Mouse (Mus musculus) intestine, embryonic 15.5 days (tissue): Measurements from ENCODE around the gene Lrpap1. TPM values are rescaled to one million over a fixed set of nuclear protein-coding genes. Genes with fewer than 3 reads are reported as not detected.

Experiments
- ATAC-seq: fragments of 200-750 bp; cut with Nextera tagmentation; 2 replicates; pipeline ENCODE4 v1.8.0; 2017; ENCODE audit warnings: moderate TSS enrichment, moderate library complexity
- H3K27ac ChIP-seq: fragments of 300-500 bp; sonication (generic); 2 replicates; pipeline ENCODE4 v1.5.1; 2015; ENCODE audit warnings: mild to moderate bottlenecking, inconsistent platforms
- H3K27me3 ChIP-seq: fragments of 300-500 bp; sonication (generic); replicated peaks from 2 replicates; pipeline ENCODE4 v1.6.1; 2015; ENCODE audit warnings: inconsistent platforms
- H3K36me3 ChIP-seq: fragments of 300-500 bp; sonication (generic); 2 replicates; pipeline ENCODE4 v1.6.1; 2015; ENCODE audit warnings: inconsistent platforms
- H3K4me1 ChIP-seq: fragments of 300-500 bp; sonication (generic); replicated peaks from 2 replicates; pipeline ENCODE4 v1.6.1; 2015; ENCODE audit warnings: inconsistent platforms
- H3K4me2 ChIP-seq: fragments of 300-500 bp; sonication (generic); replicated peaks from 2 replicates; pipeline ENCODE4 v1.6.1; 2015; ENCODE audit warnings: mild to moderate bottlenecking, inconsistent platforms
- H3K4me3 ChIP-seq: fragments of 300-500 bp; sonication (generic); replicated peaks from 2 replicates; pipeline ENCODE4 v1.5.1; 2015; ENCODE audit warnings: inconsistent platforms
- H3K9ac ChIP-seq: fragments of 300-500 bp; sonication (generic); 2 replicates; pipeline ENCODE4 v1.6.1; 2015; ENCODE audit warnings: inconsistent platforms
- H3K9me3 ChIP-seq: fragments of 300-500 bp; sonication (generic); 2 replicates; pipeline ENCODE4 v1.6.1; 2016; ENCODE audit warnings: inconsistent platforms
- WGBS: fragments of 180-500 bp; shearing (Covaris S2); methylation state at CpG from one replicate; pipeline ENCODE4 v1.1.7; 2015; 5-methylcytosine and 5-hydroxymethylcytosine counted together
- polyA plus RNA-seq: library from polyadenylated mRNA; unstranded; fragments of >200 nt; fragmentation: Nextera tagmentation; extraction: Ambion mirVana; gene quantifications from 2 replicates; pipeline ENCODE4 v1.2.1, GENCODE M21; 2015

Lrpap1 gene
- polyA plus RNA-seq, 1 experiment from 2014 or later, result 90.3 TPM

DNA sequence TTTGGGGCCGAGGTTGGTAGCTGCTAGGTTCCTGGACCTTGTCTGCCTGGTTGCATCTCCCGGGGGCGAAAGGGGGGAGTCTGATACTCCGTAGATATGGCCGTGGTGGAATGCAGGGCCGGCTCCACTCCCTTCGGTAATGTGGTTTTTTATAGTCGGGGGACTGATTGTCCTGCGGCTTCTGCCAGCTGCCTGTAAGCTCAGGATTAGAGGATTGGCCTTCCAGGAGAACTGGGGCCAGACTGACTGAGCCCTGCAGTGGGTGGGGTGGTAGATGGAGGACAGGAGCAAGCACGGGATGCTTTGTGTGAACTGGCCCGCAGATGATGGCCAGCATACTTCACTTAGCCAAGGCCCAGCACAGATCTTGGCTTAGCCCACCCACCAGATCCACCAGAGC is 32.3 kb downstream of the Lrpap1 start:
- Histone ChIP-seq H3K27ac (no peak overlapping the region), H3K4me2 (no peak overlapping the region), H3K9me3 (no peaks in the 10 kb centered on the region), H3K4me1 (no peaks in the 10 kb centered on the region), H3K36me3 (no peaks in the 10 kb centered on the region), H3K4me3 (no peak overlapping the region), H3K27me3 (no peaks in the 10 kb centered on the region), H3K9ac (no peak overlapping the region)
- no peak for ATAC-seq
- WGBS, result 77% methylated on average over 11 of the region's 11 CpGs

DNA sequence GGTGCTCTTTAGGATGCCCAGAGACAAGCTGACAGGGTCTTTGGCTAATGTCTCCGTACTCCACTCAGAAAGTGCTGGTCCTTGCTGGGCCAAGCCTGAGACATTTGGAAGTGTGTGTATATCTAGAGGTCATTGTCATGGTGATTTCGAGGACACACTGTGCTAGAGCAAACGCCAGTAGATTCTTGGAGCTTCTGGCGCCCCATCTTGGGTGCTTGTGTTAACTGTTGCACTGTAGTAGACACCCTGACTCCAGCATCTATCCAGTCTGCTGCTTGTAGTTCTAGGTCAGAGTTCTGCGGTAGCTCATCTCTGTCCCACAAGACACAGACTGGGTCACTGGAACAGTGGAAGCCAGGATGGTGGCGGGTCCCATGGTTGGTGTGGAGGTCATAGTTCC is 33.7 kb downstream of the Lrpap1 start:
- H3K9ac ChIP-seq, result no peak overlapping the region
- no peak overlapping the region for H3K4me2 ChIP-seq
- no peak overlapping the region for H3K27ac ChIP-seq
- H3K4me1 ChIP-seq, result no peaks in the 10 kb centered on the region
- no peaks in the 10 kb centered on the region for H3K27me3 ChIP-seq
- H3K9me3 ChIP-seq, result no peaks in the 10 kb centered on the region
- ATAC-seq, result no peak
- no peaks in the 10 kb centered on the region for H3K36me3 ChIP-seq
- no peak overlapping the region for H3K4me3 ChIP-seq
- WGBS, result 87% methylated on average over 6 of the region's 6 CpGs

DNA sequence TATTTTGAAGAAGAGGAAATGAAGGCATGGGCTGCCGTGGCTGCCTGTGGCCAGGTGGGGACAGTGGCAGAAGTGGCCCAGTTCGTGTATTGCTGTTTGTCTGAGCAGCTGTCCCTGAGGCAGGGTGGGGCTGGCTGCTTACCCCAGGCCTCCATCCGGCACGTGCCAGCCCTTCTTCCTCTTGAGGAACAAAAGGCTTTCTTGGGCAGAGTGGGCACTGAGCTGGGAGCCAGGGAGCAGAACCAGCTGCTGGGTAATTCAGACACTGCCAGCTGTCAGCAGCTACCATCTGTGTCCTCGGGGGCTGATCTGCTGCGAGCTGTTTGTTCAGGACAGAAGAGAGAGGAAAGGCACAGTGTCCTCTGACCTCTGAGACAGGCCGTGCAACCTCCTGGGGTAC is 34.6 kb downstream of the Lrpap1 start:
- no peak overlapping the region for H3K4me2 ChIP-seq
- no peak overlapping the region for H3K9ac ChIP-seq
- H3K27me3 ChIP-seq, result no peaks in the 10 kb centered on the region
- no peak overlapping the region for H3K4me3 ChIP-seq
- 66% methylated on average over 7 of the region's 7 CpGs for WGBS
- no peaks in the 10 kb centered on the region for H3K9me3 ChIP-seq
- H3K27ac ChIP-seq, result no peak overlapping the region
- H3K4me1 ChIP-seq, result no peaks in the 10 kb centered on the region
- H3K36me3 ChIP-seq, result no peaks in the 10 kb centered on the region
- ATAC-seq, result no peak

DNA sequence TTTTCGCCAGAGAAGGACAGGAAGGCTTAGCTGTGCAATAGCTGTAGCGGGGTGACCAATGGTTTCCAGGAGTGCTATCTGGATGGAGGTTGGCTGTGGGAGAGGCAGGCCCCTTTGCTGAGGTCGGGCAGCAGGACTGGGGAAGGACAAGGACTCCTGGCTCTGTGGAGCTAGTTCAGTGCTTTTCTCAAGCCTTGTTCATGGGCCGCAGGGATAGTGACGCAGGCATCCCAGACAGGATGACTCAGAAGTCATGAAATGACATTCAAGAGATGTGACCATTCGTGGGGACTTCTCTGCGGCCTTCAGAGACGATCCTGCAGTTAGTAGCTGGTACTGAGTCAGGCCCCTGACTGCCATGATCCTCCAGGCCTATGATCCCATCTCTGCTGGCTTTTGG is 35.3 kb downstream of the Lrpap1 start:
- 79% methylated on average over 8 of the region's 8 CpGs for WGBS
- no peak for ATAC-seq
- Histone ChIP-seq H3K27me3 (no peaks in the 10 kb centered on the region), H3K4me2 (no peak overlapping the region), H3K4me3 (no peak overlapping the region), H3K27ac (no peak overlapping the region), H3K4me1 (no peaks in the 10 kb centered on the region), H3K9ac (no peak overlapping the region), H3K36me3 (no peaks in the 10 kb centered on the region), H3K9me3 (no peaks in the 10 kb centered on the region)

DNA sequence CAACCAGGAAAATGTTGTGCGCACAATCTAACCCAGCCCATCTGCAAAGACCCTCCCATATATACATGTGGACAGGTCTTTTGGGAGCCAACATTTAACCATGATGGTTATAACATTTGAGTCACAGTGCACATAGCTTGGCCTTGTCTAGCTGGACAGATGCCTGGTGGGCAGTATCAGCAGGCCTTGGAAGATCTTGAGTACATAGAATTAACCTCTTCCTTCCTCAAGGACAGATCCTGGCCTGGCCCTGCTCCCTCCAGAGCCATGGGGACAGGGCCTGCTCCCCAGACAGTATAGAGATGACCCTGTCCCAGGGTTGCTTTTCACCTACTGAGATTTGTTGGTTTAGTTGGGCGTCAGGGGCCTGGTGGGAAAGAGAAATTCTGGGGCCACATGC is 35.7 kb downstream of the Lrpap1 start:
- no peaks in the 10 kb centered on the region for H3K4me1 ChIP-seq
- no peak overlapping the region for H3K27ac ChIP-seq
- H3K36me3 ChIP-seq, result no peaks in the 10 kb centered on the region
- no peak for ATAC-seq
- no peak overlapping the region for H3K9ac ChIP-seq
- no peak overlapping the region for H3K4me2 ChIP-seq
- WGBS, result 92% methylated on average over 2 of the region's 2 CpGs
- H3K4me3 ChIP-seq, result no peak overlapping the region
- H3K27me3 ChIP-seq, result no peaks in the 10 kb centered on the region
- no peaks in the 10 kb centered on the region for H3K9me3 ChIP-seq

DNA sequence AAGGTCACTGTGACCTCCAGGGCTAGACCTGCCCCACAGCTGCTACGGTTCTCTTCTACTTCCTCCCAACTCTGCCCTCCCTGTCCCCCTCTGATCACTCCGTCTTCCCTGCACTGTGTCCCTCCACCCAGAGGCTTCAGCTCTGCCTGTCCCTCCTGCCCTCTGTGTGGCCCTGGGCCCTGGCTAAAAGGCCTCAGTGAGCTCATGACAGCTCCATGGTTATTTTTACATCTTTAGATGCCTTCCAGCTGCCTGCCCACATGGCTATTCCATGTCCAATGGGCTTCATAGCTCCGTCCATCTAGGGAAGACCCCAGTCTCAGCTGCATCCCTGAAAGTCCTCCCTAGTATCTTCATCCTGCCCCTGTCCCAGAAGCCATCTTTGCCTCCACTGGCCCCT is 45.5 kb downstream of the Lrpap1 start:
- 53% methylated on average over 3 of the region's 3 CpGs for WGBS
- no peak for ATAC-seq
- no peak overlapping the region for H3K27ac ChIP-seq

DNA sequence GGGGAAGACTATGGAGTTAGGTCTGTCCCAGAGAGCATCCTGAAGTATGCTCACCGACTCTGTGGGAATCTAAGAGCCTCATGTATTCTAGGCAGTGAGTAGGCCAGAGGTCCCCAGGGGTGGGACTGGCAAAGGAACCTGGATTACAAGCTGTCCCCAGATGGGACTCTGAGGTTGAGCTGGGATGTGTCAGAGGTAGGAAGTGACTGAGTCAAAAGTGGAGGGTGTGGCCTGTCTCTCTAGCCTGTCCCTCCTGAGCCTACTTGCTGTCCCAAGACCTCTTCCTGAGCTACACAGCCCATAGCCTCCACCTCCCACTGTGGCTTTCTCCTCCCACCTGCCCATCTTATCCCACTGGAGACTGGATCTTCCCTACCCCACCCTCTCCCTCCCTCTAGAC is 47.4 kb downstream of the Lrpap1 start:
- Histone ChIP-seq H3K9ac (no peak overlapping the region), H3K9me3 (no peaks in the 10 kb centered on the region), H3K27ac (no peak overlapping the region), H3K4me2 (0 out of 2 replicates have a peak overlapping the region, but pooled peaks have one; percentile 95), H3K4me1 (peaks cover 9% of the 10 kb centered on the region; the same call in 1 of the 2 replicates), H3K4me3 (no peak overlapping the region), H3K36me3 (no peaks in the 10 kb centered on the region), H3K27me3 (peaks cover 34% of the 10 kb centered on the region)
- no peak for ATAC-seq
- 54% methylated on average over 1 of the region's 1 CpGs for WGBS

More for the DNA sequence above, 45.5 kb downstream of the Lrpap1 start:
- Histone ChIP-seq H3K36me3 (no peaks in the 10 kb centered on the region), H3K4me2 (no peak overlapping the region), H3K27me3 (peaks cover 34% of the 10 kb centered on the region), H3K4me1 (peaks cover 9% of the 10 kb centered on the region; the same call in 1 of the 2 replicates), H3K9ac (no peak overlapping the region), H3K9me3 (no peaks in the 10 kb centered on the region), H3K4me3 (no peak overlapping the region)

DNA sequence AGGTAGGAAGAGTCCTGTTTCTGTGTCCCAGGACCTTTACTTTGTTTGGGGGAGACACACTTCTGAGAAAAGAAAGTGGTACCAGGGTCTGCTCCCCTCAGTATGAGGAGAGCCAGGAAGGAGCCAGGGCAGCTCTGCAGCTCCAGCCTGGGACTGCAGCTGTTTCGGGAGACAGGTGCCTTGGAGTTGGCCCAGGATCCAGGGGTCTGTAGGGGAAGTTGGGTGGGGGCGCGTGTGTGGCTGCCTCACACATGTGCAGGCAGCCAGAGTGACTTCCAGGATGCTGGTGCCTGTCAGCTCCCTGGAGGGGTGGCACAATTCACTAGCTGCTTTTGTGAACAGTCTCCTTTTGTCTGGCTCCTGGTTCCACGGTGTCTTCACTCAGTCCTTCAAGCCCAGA is 48.0 kb downstream of the Lrpap1 start:
- ATAC-seq, result no peak
- Histone ChIP-seq H3K4me2 (peak overlapping the region; percentile 95), H3K27ac (no peak overlapping the region), H3K27me3 (peaks cover 34% of the 10 kb centered on the region), H3K4me3 (peak overlapping the region; percentile 54), H3K9ac (no peak overlapping the region), H3K4me1 (peaks cover 9% of the 10 kb centered on the region; the same call in 1 of the 2 replicates), H3K36me3 (no peaks in the 10 kb centered on the region), H3K9me3 (no peaks in the 10 kb centered on the region)
- WGBS, result 26% methylated on average over 4 of the region's 4 CpGs

DNA sequence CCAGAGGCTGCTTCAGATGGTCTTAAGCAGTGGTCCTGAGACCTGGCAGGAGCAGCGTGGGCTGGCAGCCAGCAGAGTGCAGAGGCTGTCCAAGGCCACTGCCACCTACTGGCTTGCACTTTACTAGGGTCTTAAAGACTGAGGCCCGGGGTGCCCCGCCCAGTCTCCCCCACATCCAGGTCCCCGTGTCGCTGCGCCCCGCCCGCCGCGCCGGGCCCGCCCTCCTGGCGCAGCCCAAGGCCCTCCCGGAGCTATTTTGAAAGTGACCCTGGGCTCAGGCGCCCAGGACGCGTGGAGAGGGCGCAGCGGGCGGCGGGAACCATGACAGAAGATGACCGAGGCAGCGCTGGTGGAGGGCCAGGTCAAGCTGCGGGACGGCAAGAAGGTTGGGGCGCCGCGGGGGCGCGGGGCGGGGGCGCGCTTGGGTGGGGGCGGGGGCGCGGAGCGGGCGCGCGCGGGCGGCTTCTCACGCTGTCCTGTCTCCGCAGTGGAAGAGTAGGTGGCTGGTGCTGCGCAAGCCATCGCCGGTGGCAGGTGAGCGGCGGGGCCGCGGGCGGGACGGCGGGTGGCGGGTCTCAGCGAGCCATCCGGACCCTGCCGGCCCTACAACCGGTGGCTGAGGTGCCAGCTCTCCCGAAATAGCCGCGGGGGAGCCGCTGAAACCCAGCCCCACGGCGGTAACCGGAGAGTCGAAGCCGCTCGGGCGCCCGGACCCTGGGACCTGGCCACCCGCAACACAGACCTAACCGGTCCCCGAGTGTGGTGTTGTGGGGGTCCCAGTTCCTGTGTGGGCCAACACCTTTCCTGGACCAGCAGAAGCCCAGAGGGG is 48.7 kb downstream of the Lrpap1 start, which contains the start of gene Dok7:
Gene Dok7 (plus strand): TSS at position 163 of the 829 bp plus-strand sequence.
- 1% methylated on average over 67 of the region's 74 CpGs for WGBS
- ATAC-seq, result peak; percentile 73
- Histone ChIP-seq H3K36me3 (no peaks in the 10 kb centered on the region), H3K27me3 (peaks cover 34% of the 10 kb centered on the region), H3K27ac (no peak within 1 kb of the TSS), H3K9ac (peak within 1 kb of the TSS; percentile 49), H3K9me3 (no peaks in the 10 kb centered on the region), H3K4me1 (peaks cover 9% of the 10 kb centered on the region; the same call in 1 of the 2 replicates), H3K4me2 (peak within 1 kb of the TSS; percentile 95), H3K4me3 (peak within 1 kb of the TSS; percentile 54)

DNA sequence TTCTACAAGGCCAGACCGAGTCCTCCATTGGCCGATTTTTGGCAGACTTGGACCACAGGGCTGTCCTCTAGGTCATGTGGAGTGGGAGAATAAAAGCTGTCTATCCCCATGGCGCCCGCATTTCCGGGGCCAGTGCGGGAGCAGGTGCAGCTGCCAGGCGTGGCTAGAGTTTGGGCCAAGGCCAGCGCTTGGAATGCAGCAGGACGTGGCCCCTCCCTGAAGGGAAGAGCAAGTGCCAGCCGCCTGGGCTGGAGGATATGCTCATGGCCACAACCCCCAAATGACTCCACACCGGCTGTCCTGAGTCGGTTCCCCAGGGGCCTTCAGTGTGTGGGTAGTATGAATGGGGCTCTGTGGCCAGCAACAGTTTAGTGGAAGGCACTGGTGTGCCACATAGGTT is 50.5 kb downstream of the Lrpap1 start:
- peaks cover 9% of the 10 kb centered on the region; the same call in 1 of the 2 replicates for H3K4me1 ChIP-seq
- peaks cover 34% of the 10 kb centered on the region for H3K27me3 ChIP-seq
- H3K9me3 ChIP-seq, result no peaks in the 10 kb centered on the region
- H3K9ac ChIP-seq, result no peak overlapping the region
- no peak overlapping the region for H3K4me3 ChIP-seq
- no peak overlapping the region for H3K4me2 ChIP-seq
- no peak overlapping the region for H3K27ac ChIP-seq
- 67% methylated on average over 12 of the region's 12 CpGs for WGBS
- H3K36me3 ChIP-seq, result no peaks in the 10 kb centered on the region
- ATAC-seq, result peak; percentile 32

DNA sequence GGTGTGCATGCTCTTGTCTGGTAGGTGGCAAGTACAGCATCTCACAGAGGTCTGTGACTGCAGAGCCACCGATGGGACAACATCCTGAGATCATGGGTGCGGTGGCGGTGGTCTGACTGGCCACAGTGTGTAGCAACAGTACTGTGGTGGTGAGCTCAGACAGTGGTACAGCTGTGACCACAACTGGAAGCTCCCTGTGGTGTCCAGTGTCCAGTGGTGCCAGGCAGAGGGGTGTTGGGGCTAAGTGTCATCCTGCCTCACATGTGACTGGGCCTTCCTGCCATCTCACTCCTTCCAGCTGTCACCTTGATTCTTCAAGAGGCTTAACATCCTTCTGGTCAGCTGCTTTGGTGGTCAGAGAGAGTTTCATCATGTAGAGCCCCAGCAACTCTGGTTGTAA is 50.9 kb downstream of the Lrpap1 start:
- Histone ChIP-seq H3K9me3 (no peaks in the 10 kb centered on the region), H3K4me3 (no peak overlapping the region), H3K27ac (no peak overlapping the region), H3K4me2 (no peak overlapping the region), H3K4me1 (peaks cover 9% of the 10 kb centered on the region; the same call in 1 of the 2 replicates), H3K9ac (no peak overlapping the region), H3K36me3 (no peaks in the 10 kb centered on the region), H3K27me3 (peaks cover 34% of the 10 kb centered on the region)
- WGBS, result 87% methylated on average over 3 of the region's 3 CpGs
- no peak for ATAC-seq

DNA sequence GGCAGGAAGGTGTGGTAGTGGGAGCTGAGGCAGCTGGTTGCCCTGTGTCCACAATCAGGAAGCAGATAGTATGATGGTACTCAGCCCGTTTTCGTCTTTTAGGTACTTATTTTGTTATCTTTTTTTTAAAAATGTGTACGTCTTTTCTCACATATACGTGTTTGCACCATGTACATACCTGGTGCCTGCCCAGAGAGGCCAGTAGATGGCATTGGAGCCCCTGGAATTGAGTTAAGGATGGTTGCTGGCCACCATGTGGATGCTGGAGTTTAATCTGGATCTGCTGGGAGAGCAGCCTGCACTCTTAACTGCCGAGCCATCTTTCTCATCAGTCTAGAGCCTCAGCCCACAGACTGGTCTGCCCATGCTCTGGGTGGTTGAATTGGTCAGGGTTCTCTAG is 55.0 kb downstream of the Lrpap1 start:
- no peak for ATAC-seq
- Histone ChIP-seq H3K27ac (no peak overlapping the region), H3K4me3 (no peak overlapping the region), H3K27me3 (no peaks in the 10 kb centered on the region; the same call in 1 of the 2 replicates), H3K4me2 (no peak overlapping the region), H3K4me1 (0 out of 2 replicates have a peak, but pooled peaks cover 2% of the 10 kb centered on the region), H3K36me3 (no peaks in the 10 kb centered on the region), H3K9ac (no peak overlapping the region), H3K9me3 (no peaks in the 10 kb centered on the region)
- WGBS, result 79% methylated on average over 5 of the region's 5 CpGs

DNA sequence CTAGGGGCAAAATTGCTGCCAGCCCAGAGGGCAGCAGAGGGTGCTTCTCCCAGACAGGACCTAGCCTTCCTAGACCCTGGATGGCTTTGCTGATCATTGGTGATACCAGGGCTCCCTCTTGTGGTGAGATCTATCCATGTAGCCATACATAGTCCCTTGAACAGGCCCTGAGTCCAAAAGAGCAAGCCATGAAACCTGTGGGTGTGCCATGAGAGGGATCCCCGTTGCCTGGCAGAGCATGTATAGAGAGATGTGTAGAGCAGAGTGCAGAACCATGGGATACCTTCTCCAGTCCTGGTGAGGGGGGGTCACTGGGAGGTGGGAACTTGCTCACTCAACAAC is 62.5 kb downstream of the Lrpap1 start:
- H3K27me3 ChIP-seq, result no peaks in the 10 kb centered on the region
- no peaks in the 10 kb centered on the region for H3K4me1 ChIP-seq
- no peaks in the 10 kb centered on the region for H3K36me3 ChIP-seq
- no peak overlapping the region for H3K4me2 ChIP-seq
- no peaks in the 10 kb centered on the region for H3K9me3 ChIP-seq
- H3K9ac ChIP-seq, result no peak overlapping the region
- H3K4me3 ChIP-seq, result no peak overlapping the region
- 30% methylated on average over 1 of the region's 1 CpGs for WGBS
- peak; percentile 82 for ATAC-seq
- no peak overlapping the region for H3K27ac ChIP-seq
